ENCODE assay signal across 8 mouse cellular contexts in the genomic region with DNA sequence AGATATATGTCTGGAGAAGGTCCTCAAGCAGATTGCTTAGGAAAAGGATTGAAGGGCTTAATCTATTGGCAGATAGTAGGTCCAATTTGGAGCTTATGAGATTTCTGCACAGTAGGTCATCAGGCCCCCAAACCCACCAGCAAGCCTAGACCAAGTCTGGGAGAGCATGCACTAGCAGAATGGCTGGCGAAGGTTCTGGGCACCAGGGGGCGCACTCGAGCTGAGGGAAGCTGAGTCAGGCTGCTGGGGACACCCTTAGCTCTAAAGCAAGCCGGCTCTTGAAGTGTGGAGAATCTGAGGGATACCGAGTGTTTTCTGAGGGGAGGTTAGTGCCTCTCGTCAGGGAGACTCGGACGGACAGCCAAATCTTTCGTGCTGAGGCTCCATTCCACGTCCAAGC. TPM values are rescaled to one million over a fixed set of nuclear protein-coding genes. Genes with fewer than 3 reads are reported as not detected.
DNase-seq lines count a peak whose midpoint lies in the region; ATAC-seq and TF ChIP-seq lines count a peak whose summit lies in the region.

No protein-coding gene starts in this region.

- no peak for TF ChIP-seq POLR2A in thymus, adult 2 months (IDR thresholded peaks at IDR 0.05; ENCODE audit: control insufficient read depth, extremely low read depth, insufficient read depth, low read length, poor library complexity)

- no peaks in the 10 kb centered on the region for H3K9me3 ChIP-seq in G1E (replicated peaks)
- H3K9me3 ChIP-seq in lung, embryonic 16.5 days (ENCODE audit: control insufficient read depth, low read length): no peaks in the 10 kb centered on the region

- H3K4me2 ChIP-seq in lung, embryonic 16.5 days (ENCODE audit: low read depth, low read length): peak overlapping the region; percentile 87

- 0 out of 2 replicates have a peak, but pooled peaks have one; percentile 29 for ATAC-seq in G1E (ENCODE audit: extremely low read depth, insufficient number of reproducible peaks, low FRiP score, poor library complexity, severe bottlenecking)
- ATAC-seq in hematopoietic stem cell, adult 5-6 weeks (replicated peaks in 1 of 2; ENCODE audit: insufficient read depth in 1 of 2, low FRiP score in 2 of 2, low TSS enrichment in 1 of 2, low read depth in 1 of 2, poor library complexity in 2 of 2, severe bottlenecking in 2 of 2): peak; percentile 60 to 61; a peak in 3 of 4 replicates
- peak; percentile 58 for ATAC-seq in lung, embryonic 16.5 days (ENCODE audit: low read depth)

- H3K4me1 ChIP-seq in G1E (ENCODE audit: insufficient read depth, low read depth, low read length): peaks cover 53% of the 10 kb centered on the region
- peaks cover 17% of the 10 kb centered on the region for H3K4me1 ChIP-seq in lung, embryonic 16.5 days (replicated peaks; ENCODE audit: control insufficient read depth, insufficient read depth, low read length)
- H3K4me1 ChIP-seq in thymus, adult 2 months (replicated peaks; ENCODE audit: control insufficient read depth, insufficient read depth, low read length): peaks cover 8% of the 10 kb centered on the region

- H3K27ac ChIP-seq in lung, embryonic 16.5 days (ENCODE audit: low read length): no peak overlapping the region
- H3K27ac ChIP-seq in thymus, adult 2 months (ENCODE audit: control insufficient read depth, insufficient read depth, low read length): peak overlapping the region; percentile 77

- H3K9ac ChIP-seq in lung, embryonic 16.5 days (ENCODE audit: low read length): peak overlapping the region; percentile 79

- peak; percentile 86 for TF ChIP-seq CTCF in G1E (IDR thresholded peaks at IDR 0.05; ENCODE audit: low read depth, low read length)
- TF ChIP-seq CTCF in thymus, adult 2 months (IDR thresholded peaks at IDR 0.05; ENCODE audit: borderline replicate concordance, control insufficient read depth, extremely low read depth, insufficient read depth, low read length, poor library complexity): peak; percentile 90

- WGBS in lung, embryonic 16.5 days: under 1% methylated on average over 10 of the region's 10 CpGs
- WGBS in thymus, adult 2 months: under 1% methylated on average over 10 of the region's 10 CpGs

- H3K36me3 ChIP-seq in G1E (replicated peaks): peaks cover 4% of the 10 kb centered on the region
- H3K36me3 ChIP-seq in lung, embryonic 16.5 days (ENCODE audit: control insufficient read depth, insufficient read depth, low read length): 0 out of 2 replicates have a peak, but pooled peaks cover 2% of the 10 kb centered on the region
- H3K36me3 ChIP-seq in thymus, adult 2 months (ENCODE audit: control insufficient read depth, insufficient read depth, low read length): no peaks in the 10 kb centered on the region

- DNase-seq in G1E (ENCODE audit: low spot score): peak; percentile 80
- peak; percentile 99 for DNase-seq in cerebellum, adult 8-10 months
- DNase-seq in forelimb bud, embryonic 11.5 days (ENCODE audit: low read depth, low spot score): peak; percentile 83
- DNase-seq in layer of hippocampus, adult 9-10 months (ENCODE audit: low spot score): peak; percentile 94
- peak; percentile 79 for DNase-seq in ovary, adult 18-20 months (ENCODE audit: low spot score)
- DNase-seq in thymus, adult 2 months: peak; percentile 99

- H3K27me3 ChIP-seq in G1E (ENCODE audit: insufficient read depth, low read length): peaks cover 16% of the 10 kb centered on the region
- no peaks in the 10 kb centered on the region for H3K27me3 ChIP-seq in lung, embryonic 16.5 days (ENCODE audit: control insufficient read depth, insufficient read depth, low read depth, low read length)
- no peaks in the 10 kb centered on the region for H3K27me3 ChIP-seq in thymus, adult 2 months (ENCODE audit: control insufficient read depth, insufficient read depth, low read length)

- peak overlapping the region; percentile 82 for H3K4me3 ChIP-seq in G1E (ENCODE audit: low read depth, low read length)
- H3K4me3 ChIP-seq in lung, embryonic 16.5 days (ENCODE audit: low read length): peak overlapping the region; percentile 75
- H3K4me3 ChIP-seq in thymus, adult 2 months (ENCODE audit: control insufficient read depth, insufficient read depth, low read length): peak overlapping the region; percentile 86

RNA-seq across cellular contexts. Expression of gene Slc43a2, which starts 1.2 kb away (rescaled TPM):
- total RNA-seq in G1E (2014; fragmentation: Nextera tagmentation): 11.5 and 14.2 TPM in 2 replicates
- total RNA-seq in G1E (2017): 3.8 and 4.2 TPM in 2 replicates
- 5.3 and 7.5 TPM in 2 replicates for polyA plus RNA-seq in G1E (2012)
- total RNA-seq in hematopoietic stem cell, adult 5-6 weeks (2017): 8.9 and 17.5 TPM in 2 replicates
- polyA plus RNA-seq in lung, embryonic 16.5 days (2015; fragmentation: Nextera tagmentation; extraction: Ambion mirVana): 7.2 and 7.4 TPM in 2 replicates
- 207 and 214 TPM in 2 replicates for polyA plus RNA-seq in thymus, adult 2 months (2012; rRNA removed)

RNA-seq across cellular contexts. Expression of gene Scarf1, which starts 17.0 kb away (rescaled TPM):
- total RNA-seq in G1E (2014; fragmentation: Nextera tagmentation): not detected in 2 replicates
- total RNA-seq in G1E (2017): 0.11 TPM in 1 of 2 replicates, not detected in the other
- polyA plus RNA-seq in G1E (2012): 0.03 and 0.08 TPM in 2 replicates
- total RNA-seq in hematopoietic stem cell, adult 5-6 weeks (2017): 12.2 and 17.8 TPM in 2 replicates
- 16.4 and 17.7 TPM in 2 replicates for polyA plus RNA-seq in lung, embryonic 16.5 days (2015; fragmentation: Nextera tagmentation; extraction: Ambion mirVana)
- polyA plus RNA-seq in thymus, adult 2 months (2012; rRNA removed): 4.7 and 4.8 TPM in 2 replicates

RNA-seq across cellular contexts. Expression of gene Rilp, which starts 20.4 kb away (rescaled TPM):
- total RNA-seq in G1E (2014; fragmentation: Nextera tagmentation) (1.1 and 1.2 TPM in 2 replicates), G1E (2017) (0.29 and 0.49 TPM in 2 replicates)
- 0.18 and 0.25 TPM in 2 replicates for polyA plus RNA-seq in G1E (2012)
- total RNA-seq in hematopoietic stem cell, adult 5-6 weeks (2017): 0.75 TPM in 1 of 2 replicates, not detected in the other
- 0.83 and 0.89 TPM in 2 replicates for polyA plus RNA-seq in lung, embryonic 16.5 days (2015; fragmentation: Nextera tagmentation; extraction: Ambion mirVana)
- polyA plus RNA-seq in thymus, adult 2 months (2012; rRNA removed): 3.0 and 3.2 TPM in 2 replicates

RNA-seq across cellular contexts. Expression of gene Prpf8, which starts 43.7 kb away (rescaled TPM):
- total RNA-seq in G1E (2014; fragmentation: Nextera tagmentation) (537 and 539 TPM in 2 replicates), G1E (2017) (147 and 150 TPM in 2 replicates)
- 55.3 and 90.1 TPM in 2 replicates for polyA plus RNA-seq in G1E (2012)
- 113 and 126 TPM in 2 replicates for total RNA-seq in hematopoietic stem cell, adult 5-6 weeks (2017)
- polyA plus RNA-seq in lung, embryonic 16.5 days (2015; fragmentation: Nextera tagmentation; extraction: Ambion mirVana): 46.0 and 47.6 TPM in 2 replicates
- 142 and 161 TPM in 2 replicates for polyA plus RNA-seq in thymus, adult 2 months (2012; rRNA removed)

RNA-seq across cellular contexts. Expression of gene Pitpna, which starts 57.6 kb away (rescaled TPM):
- total RNA-seq in G1E (2014; fragmentation: Nextera tagmentation) (97.5 and 111 TPM in 2 replicates), G1E (2017) (33.0 and 43.2 TPM in 2 replicates)
- 24.5 and 32.3 TPM in 2 replicates for polyA plus RNA-seq in G1E (2012)
- 55.5 and 98.3 TPM in 2 replicates for total RNA-seq in hematopoietic stem cell, adult 5-6 weeks (2017)
- polyA plus RNA-seq in lung, embryonic 16.5 days (2015; fragmentation: Nextera tagmentation; extraction: Ambion mirVana): 63.7 and 63.8 TPM in 2 replicates
- 99.7 and 108 TPM in 2 replicates for polyA plus RNA-seq in thymus, adult 2 months (2012; rRNA removed)

Comparison
In these comparisons a context has a peak if more than half of its experiments do, and no peak if none do; other contexts are left out.
1. RNA of gene Slc43a2, which starts 1.2 kb away (polyA plus RNA-seq): 207 to 214 TPM in thymus, adult 2 months; 5.3 to 7.5 TPM in G1E and 7.2 to 7.4 TPM in lung, embryonic 16.5 days; every median in the first group is over 10 times any median in the second.
2. Peak in every context shown above with its lines, with median percentiles within 50 percentile points of each other: ATAC-seq, DNase-seq and H3K4me3 ChIP-seq.